Mouse (Mus musculus): ENCODE measurements around the gene Emc6. TPM values are rescaled to one million over a fixed set of nuclear protein-coding genes. Genes with fewer than 3 reads are reported as not detected.

Gene Emc6
- polyA plus RNA-seq, 1 experiment, result 47.9 TPM

DNA sequence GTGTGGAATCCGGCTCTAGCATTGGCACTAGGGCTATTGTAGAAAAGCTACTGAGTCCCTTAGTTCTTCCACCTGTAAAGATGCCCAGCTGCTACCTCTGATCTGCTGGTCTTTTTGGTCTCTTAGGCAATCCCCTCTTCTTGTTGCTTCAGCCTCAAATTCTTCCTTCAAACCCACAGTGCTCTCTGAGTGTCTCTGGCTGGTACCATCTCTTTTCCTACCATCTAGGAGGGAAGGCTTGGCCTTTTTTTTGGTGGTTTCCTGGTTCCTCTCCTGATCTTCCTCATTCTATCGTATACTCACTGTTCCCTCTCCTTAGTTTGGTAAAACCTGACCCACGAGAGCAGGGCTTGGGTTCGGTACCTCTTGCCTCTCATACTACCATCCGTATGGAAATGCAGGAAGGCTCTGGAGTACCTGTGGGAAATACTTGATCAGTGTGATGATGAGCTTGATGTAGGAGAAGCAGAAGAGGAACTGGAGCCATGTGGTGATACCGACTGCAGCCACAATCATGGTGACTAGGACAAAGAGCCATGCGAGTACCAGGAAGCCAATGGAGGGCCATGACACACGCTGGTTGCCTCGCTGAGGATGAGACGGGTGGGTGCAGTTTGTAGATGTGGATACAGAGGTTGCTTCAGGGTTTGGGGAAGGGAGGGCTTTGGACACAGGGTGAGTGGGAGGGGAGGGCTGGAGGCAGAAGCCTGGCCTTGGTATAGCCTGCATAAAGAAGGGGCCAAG, 9.2 kb upstream of the Emc6 start:
- Histone ChIP-seq H3K4me1 (ENCODE audit: control insufficient read depth, insufficient read depth, low read length) (no peaks in the 10 kb centered on the region), H3K4me3 (replicated peaks; ENCODE audit: extremely low read depth, low read depth, low read length) (no peak overlapping the region)
- 81% methylated on average over 10 of the region's 10 CpGs for WGBS
- TF ChIP-seq CTCF (IDR thresholded peaks at IDR 0.05; ENCODE audit: insufficient read depth, low read length), result no peak
- no peak for TF ChIP-seq POLR2A (IDR thresholded peaks at IDR 0.05; ENCODE audit: borderline replicate concordance, extremely low read depth, low read depth, low read length)
- no peak for DNase-seq

DNA sequence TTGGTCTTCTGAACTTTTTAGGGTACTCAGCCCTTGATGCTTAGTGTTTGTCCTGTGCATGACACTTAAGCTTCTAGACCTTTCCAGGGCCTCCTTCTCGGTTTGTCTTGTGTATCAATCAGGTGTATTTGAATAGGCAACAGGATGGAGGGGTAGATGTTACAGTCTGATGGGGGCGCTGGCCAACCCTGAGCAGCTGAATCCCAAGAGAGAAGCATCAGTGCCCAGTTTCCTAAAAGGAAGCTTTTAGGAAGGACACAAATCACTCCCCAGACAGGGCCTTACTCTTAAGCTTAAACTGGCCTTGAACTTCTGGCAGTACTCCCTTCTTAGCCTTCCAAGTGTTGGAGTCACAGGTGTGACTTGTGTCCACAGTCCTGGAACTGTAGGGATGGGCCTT, 1.1 kb upstream of the Emc6 start:
- WGBS, result 7% methylated on average over 2 of the region's 2 CpGs
- Histone ChIP-seq H3K4me1 (ENCODE audit: control insufficient read depth, insufficient read depth, low read length) (peaks cover 13% of the 10 kb centered on the region; the same call in 1 of the 2 replicates), H3K4me3 (replicated peaks; ENCODE audit: extremely low read depth, low read depth, low read length) (peak overlapping the region; percentile 88)
- DNase-seq, result no peak
- TF ChIP-seq CTCF (IDR thresholded peaks at IDR 0.05; ENCODE audit: insufficient read depth, low read length), result no peak
- TF ChIP-seq POLR2A (IDR thresholded peaks at IDR 0.05; ENCODE audit: borderline replicate concordance, extremely low read depth, low read depth, low read length), result no peak

DNA sequence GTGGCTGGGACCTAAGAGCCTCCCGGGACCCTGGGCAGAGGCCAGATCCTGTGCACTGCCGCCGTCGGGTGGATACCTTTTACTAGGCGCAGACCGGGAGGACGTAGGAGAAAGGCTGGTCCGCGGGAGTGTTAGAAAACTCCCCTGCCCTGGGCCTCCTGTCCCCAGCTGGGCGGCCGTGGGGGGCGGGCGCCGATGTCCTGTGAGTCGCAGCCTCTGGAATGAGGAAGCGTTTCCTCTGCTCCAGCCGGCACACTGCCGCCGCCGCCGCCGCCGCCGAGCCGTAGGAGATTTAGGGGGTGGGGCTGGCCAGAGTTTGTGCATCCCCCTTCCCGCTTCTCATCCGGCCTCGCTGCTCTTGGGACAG, 655 bp upstream of the Emc6 start:
- WGBS, result under 1% methylated on average over 28 of the region's 28 CpGs
- Histone ChIP-seq H3K4me3 (replicated peaks; ENCODE audit: extremely low read depth, low read depth, low read length) (peak overlapping the region; percentile 88), H3K4me1 (ENCODE audit: control insufficient read depth, insufficient read depth, low read length) (peaks cover 15% of the 10 kb centered on the region; the same call in 1 of the 2 replicates)
- TF ChIP-seq POLR2A (IDR thresholded peaks at IDR 0.05; ENCODE audit: borderline replicate concordance, extremely low read depth, low read depth, low read length) (peak; percentile 51; the same call in 1 of the 2 replicates), CTCF (IDR thresholded peaks at IDR 0.05; ENCODE audit: insufficient read depth, low read length) (no peak)
- peak; percentile 78 for DNase-seq

DNA sequence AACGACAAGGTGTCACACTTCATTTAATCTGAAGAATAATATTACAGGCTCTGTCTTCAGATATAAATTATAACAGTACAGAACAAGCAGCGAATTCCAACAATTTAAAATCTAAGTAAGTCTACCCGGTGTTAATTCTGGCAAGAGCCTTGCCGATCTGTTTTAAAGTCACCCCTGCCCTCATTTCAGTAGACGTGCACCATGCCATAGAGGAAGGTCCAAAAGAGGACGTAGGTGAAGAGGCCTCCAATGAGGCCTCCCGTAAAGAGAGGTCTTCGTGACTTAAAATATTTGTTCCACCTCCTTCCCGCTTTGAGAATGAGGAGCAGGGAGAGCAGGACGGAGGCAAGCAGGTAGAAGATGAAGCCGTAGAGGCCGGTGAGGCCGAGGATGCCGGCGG, 651 bp downstream of the Emc6 start:
- H3K4me1 ChIP-seq (ENCODE audit: control insufficient read depth, insufficient read depth, low read length), result peaks cover 24% of the 10 kb centered on the region; the same call in 1 of the 2 replicates
- no peak for TF ChIP-seq POLR2A (IDR thresholded peaks at IDR 0.05; ENCODE audit: borderline replicate concordance, extremely low read depth, low read depth, low read length)
- TF ChIP-seq CTCF (IDR thresholded peaks at IDR 0.05; ENCODE audit: insufficient read depth, low read length), result no peak
- DNase-seq, result no peak
- WGBS, result under 1% methylated on average over 15 of the region's 15 CpGs
- H3K4me3 ChIP-seq (replicated peaks; ENCODE audit: extremely low read depth, low read depth, low read length), result peak overlapping the region; percentile 90

DNA sequence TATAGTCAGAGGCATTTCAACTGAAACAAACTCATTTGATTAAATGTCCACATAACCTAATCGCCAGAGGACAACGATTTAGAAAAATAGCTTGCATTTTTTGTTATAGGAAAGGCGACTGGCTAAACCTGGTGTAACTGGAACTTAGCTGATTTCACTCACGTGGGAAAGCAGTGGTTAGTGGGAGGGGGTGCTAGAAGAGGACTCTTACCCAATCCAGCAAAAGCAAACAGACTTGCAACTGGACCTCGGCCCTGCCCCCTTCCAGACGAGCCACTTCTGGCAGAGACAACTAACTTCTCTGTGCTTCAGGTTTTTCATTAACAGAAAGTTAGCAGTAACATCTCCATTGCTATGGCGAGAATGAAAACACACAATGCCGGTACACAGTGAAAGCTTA, 1.2 kb downstream of the Emc6 start:
- WGBS, result 36% methylated on average over 8 of the region's 8 CpGs
- H3K4me3 ChIP-seq (replicated peaks; ENCODE audit: extremely low read depth, low read depth, low read length), result peak overlapping the region; percentile 90
- DNase-seq, result peak; percentile 62
- no peak for TF ChIP-seq CTCF (IDR thresholded peaks at IDR 0.05; ENCODE audit: insufficient read depth, low read length)
- no peak for TF ChIP-seq POLR2A (IDR thresholded peaks at IDR 0.05; ENCODE audit: borderline replicate concordance, extremely low read depth, low read depth, low read length)
- peaks cover 24% of the 10 kb centered on the region; the same call in 1 of the 2 replicates for H3K4me1 ChIP-seq (ENCODE audit: control insufficient read depth, insufficient read depth, low read length)

DNA sequence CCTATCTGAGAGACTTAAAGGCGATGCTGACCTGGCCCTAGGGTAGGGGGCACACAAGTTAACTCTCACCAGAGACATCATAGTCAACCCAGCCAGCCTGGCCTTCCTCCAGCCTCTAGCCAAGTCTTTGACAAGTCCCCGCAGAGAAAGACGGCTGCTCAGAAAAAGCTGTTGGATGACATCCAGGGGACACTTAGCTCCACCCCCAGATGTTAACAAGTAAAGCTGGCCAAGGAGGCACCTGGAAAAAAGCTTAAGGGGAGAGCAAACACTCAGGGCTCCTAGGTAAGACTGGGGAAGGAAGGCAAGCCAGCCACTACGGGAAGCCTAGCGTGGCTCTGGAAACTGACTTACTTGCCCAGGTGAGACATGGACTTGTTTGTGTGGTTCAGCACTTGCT, 4.7 kb downstream of the Emc6 start:
- TF ChIP-seq CTCF (IDR thresholded peaks at IDR 0.05; ENCODE audit: insufficient read depth, low read length) (no peak), POLR2A (IDR thresholded peaks at IDR 0.05; ENCODE audit: borderline replicate concordance, extremely low read depth, low read depth, low read length) (peak; percentile 47; the same call in 1 of the 2 replicates)
- peaks cover 13% of the 10 kb centered on the region; the same call in 1 of the 2 replicates for H3K4me1 ChIP-seq (ENCODE audit: control insufficient read depth, insufficient read depth, low read length)
- WGBS, result 18% methylated on average over 5 of the region's 5 CpGs
- H3K4me3 ChIP-seq (replicated peaks; ENCODE audit: extremely low read depth, low read depth, low read length), result no peak overlapping the region
- DNase-seq, result peak; percentile 77

DNA sequence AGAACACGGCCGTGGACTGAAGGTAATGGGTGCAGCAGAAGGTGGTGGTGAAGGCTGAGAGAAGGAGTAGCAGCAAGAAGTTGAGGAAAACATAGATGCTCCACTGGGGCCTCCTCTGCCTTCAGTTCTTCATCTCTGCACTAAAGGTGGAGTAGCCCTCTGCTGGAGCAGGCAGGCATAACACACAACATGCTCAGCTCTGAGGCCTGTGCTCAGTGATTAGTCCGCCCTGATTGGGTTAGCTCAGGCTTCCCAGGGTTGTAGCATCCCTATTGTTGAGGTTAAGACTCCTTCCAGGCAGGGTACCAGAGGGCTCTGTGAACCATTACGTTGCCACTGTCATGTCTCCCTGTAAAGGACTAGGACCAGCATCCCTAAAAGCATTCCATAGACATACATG, 7.6 kb downstream of the Emc6 start:
- Histone ChIP-seq H3K4me3 (replicated peaks; ENCODE audit: extremely low read depth, low read depth, low read length) (no peak overlapping the region), H3K4me1 (ENCODE audit: control insufficient read depth, insufficient read depth, low read length) (peaks cover 11% of the 10 kb centered on the region; the same call in 1 of the 2 replicates)
- 55% methylated on average over 4 of the region's 4 CpGs for WGBS
- peak; percentile 56 for DNase-seq
- TF ChIP-seq POLR2A (IDR thresholded peaks at IDR 0.05; ENCODE audit: borderline replicate concordance, extremely low read depth, low read depth, low read length) (no peak), CTCF (IDR thresholded peaks at IDR 0.05; ENCODE audit: insufficient read depth, low read length) (peak; percentile 78)

DNA sequence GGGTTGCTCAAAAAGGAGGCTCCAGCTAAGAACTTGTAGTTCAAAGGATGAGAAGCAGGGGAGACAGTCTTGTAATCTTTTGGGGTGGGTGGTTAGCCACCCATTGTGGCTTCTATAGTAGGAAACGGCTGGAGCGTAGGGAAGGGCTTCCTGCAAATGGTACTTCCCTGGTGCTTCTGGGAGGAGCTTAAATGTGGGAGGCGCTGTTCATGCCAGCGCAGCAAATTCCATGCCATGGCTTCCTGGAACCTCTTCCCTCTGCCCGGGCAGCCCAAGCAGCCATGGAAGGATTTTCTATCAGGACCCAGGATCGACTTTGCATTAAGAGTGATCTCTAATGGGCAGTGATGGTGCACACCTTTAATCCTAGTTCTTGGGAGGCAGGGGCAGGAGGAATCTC, 8.3 kb downstream of the Emc6 start:
- no peak for TF ChIP-seq POLR2A (IDR thresholded peaks at IDR 0.05; ENCODE audit: borderline replicate concordance, extremely low read depth, low read depth, low read length)
- no peak for TF ChIP-seq CTCF (IDR thresholded peaks at IDR 0.05; ENCODE audit: insufficient read depth, low read length)
- Histone ChIP-seq H3K4me1 (ENCODE audit: control insufficient read depth, insufficient read depth, low read length) (peaks cover 11% of the 10 kb centered on the region; the same call in 1 of the 2 replicates), H3K4me3 (replicated peaks; ENCODE audit: extremely low read depth, low read depth, low read length) (no peak overlapping the region)
- WGBS, result 63% methylated on average over 6 of the region's 6 CpGs
- DNase-seq, result no peak

DNA sequence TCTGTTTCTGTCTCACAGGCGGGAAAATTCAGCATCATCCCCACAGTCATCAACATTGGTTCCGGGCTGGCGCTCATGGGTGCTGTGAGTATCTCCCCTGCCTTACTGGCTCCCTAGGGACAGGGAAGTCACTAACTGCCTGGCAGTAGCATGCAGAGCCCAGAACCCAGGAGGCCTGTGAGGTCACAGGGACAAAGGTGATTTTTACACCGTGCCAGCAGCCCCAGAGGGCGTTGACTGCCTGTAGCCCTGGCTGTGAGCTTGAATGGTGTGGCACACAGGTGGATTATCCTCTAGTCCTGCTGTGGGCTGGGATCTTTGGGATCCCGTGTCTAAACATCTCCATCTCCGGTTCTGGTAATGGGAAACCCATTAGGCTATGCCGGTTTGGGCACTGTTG, 8.8 kb downstream of the Emc6 start:
- WGBS, result 82% methylated on average over 8 of the region's 8 CpGs
- DNase-seq, result no peak
- H3K4me1 ChIP-seq (ENCODE audit: control insufficient read depth, insufficient read depth, low read length), result peaks cover 11% of the 10 kb centered on the region; the same call in 1 of the 2 replicates

DNA sequence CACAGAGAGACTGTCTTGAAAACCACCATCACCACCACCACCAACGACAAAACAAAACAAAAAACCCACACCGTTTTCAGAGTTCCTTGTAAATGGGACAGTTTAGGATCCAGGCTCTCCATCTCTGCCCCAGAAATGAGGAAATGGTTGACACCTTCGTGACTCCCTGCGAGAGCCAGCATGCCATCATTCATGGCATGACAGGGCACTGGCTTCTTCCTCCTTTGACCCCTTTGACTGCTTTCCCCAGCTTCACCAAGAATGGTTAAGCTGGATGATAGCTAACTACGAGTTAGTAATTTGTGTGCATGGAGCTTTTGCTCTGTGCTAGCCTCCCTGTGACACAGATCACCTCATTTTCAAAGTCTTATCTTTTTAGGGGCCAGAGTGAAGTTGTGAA, 14.6 kb downstream of the Emc6 start:
- no peak for TF ChIP-seq CTCF (IDR thresholded peaks at IDR 0.05; ENCODE audit: insufficient read depth, low read length)
- no peak for TF ChIP-seq POLR2A (IDR thresholded peaks at IDR 0.05; ENCODE audit: borderline replicate concordance, extremely low read depth, low read depth, low read length)
- no peak for DNase-seq
- WGBS, result 44% methylated on average over 5 of the region's 5 CpGs
- H3K4me3 ChIP-seq (replicated peaks; ENCODE audit: extremely low read depth, low read depth, low read length), result no peak overlapping the region
- H3K4me1 ChIP-seq (ENCODE audit: control insufficient read depth, insufficient read depth, low read length), result no peaks in the 10 kb centered on the region; the same call in 1 of the 2 replicates

More for the DNA sequence above, 8.8 kb downstream of the Emc6 start:
- TF ChIP-seq POLR2A (IDR thresholded peaks at IDR 0.05; ENCODE audit: borderline replicate concordance, extremely low read depth, low read depth, low read length) (no peak), CTCF (IDR thresholded peaks at IDR 0.05; ENCODE audit: insufficient read depth, low read length) (no peak)
- H3K4me3 ChIP-seq (replicated peaks; ENCODE audit: extremely low read depth, low read depth, low read length), result no peak overlapping the region

Measured in lung, adult 2 months (tissue).